Mouse (Mus musculus) liver, embryonic 15.5 days (tissue): ENCODE results near the gene Doc2g. TPM values are rescaled to one million over a fixed set of nuclear protein-coding genes. Genes with fewer than 3 reads are reported as not detected.
"Not testable (repeated sequence)": the region's sequence is repeated elsewhere in the genome, so short reads cannot be mapped to it uniquely, and the experiment has no call there.

Source experiments
- ATAC-seq: fragments of 200-750 bp; cut with Nextera tagmentation; 2 replicates; pipeline ENCODE4 v1.8.0; 2017; ENCODE audit warnings: moderate number of reproducible peaks, mild to moderate bottlenecking, moderate library complexity; ENCODE audit not compliant: insufficient read depth
- H3K27ac ChIP-seq: fragments of 300-500 bp; sonication (generic); replicated peaks from 2 replicates; pipeline ENCODE4 v1.5.1; 2015; ENCODE audit warnings: mild to moderate bottlenecking, inconsistent platforms
- H3K27me3 ChIP-seq: fragments of 300-500 bp; sonication (generic); 2 replicates; pipeline ENCODE4 v1.6.1; 2015; ENCODE audit warnings: mild to moderate bottlenecking, inconsistent platforms
- H3K36me3 ChIP-seq: fragments of 300-500 bp; sonication (generic); replicated peaks from 2 replicates; pipeline ENCODE4 v1.6.1; 2015; ENCODE audit warnings: moderate library complexity, mild to moderate bottlenecking, inconsistent platforms
- H3K4me1 ChIP-seq: fragments of 300-500 bp; sonication (generic); replicated peaks from 2 replicates; pipeline ENCODE4 v1.6.1; 2015; ENCODE audit warnings: inconsistent platforms
- H3K4me2 ChIP-seq: fragments of 300-500 bp; sonication (generic); 2 replicates; pipeline ENCODE4 v1.6.1; 2015; ENCODE audit warnings: moderate library complexity, mild to moderate bottlenecking, inconsistent platforms
- H3K4me3 ChIP-seq: fragments of 300-500 bp; sonication (generic); replicated peaks from 2 replicates; pipeline ENCODE4 v1.5.1; 2015; ENCODE audit warnings: mild to moderate bottlenecking, inconsistent platforms
- H3K9ac ChIP-seq: fragments of 300-500 bp; sonication (generic); 2 replicates; pipeline ENCODE4 v1.6.1; 2015; ENCODE audit warnings: moderate library complexity, mild to moderate bottlenecking, inconsistent platforms
- H3K9me3 ChIP-seq: fragments of 300-500 bp; sonication (generic); replicated peaks from 2 replicates; pipeline ENCODE4 v1.6.1; 2016; ENCODE audit warnings: inconsistent platforms
- WGBS: fragments of 180-500 bp; shearing (Covaris S2); methylation state at CpG from one replicate; pipeline ENCODE4 v1.1.7; 2015; ENCODE audit warnings: mixed read lengths; ENCODE audit not compliant: insufficient replicate concordance; 5-methylcytosine and 5-hydroxymethylcytosine counted together
- polyA plus RNA-seq: library from polyadenylated mRNA; unstranded; fragments of >200 nt; fragmentation: Nextera tagmentation; extraction: Ambion mirVana; gene quantifications from 2 replicates; pipeline ENCODE4 v1.2.1, GENCODE M21; 2015

Gene Doc2g
- polyA plus RNA-seq, 1 experiment from 2014 or later, result 0.38 TPM

- ATAC-seq, result no peak
- H3K27me3 ChIP-seq, result no peaks in the 10 kb centered on the region
- H3K9ac ChIP-seq, result no peak overlapping the region
- peak overlapping the region; percentile 0; the same call in 1 of the 2 replicates for H3K4me2 ChIP-seq
- 0 out of 2 replicates have a peak, but pooled peaks cover 6% of the 10 kb centered on the region for H3K36me3 ChIP-seq
- no peaks in the 10 kb centered on the region for H3K9me3 ChIP-seq
- H3K4me1 ChIP-seq, result peaks cover 59% of the 10 kb centered on the region
- H3K27ac ChIP-seq, result peak overlapping the region; percentile 78
- no peak overlapping the region for H3K4me3 ChIP-seq
- 22% methylated on average over 5 of the region's 5 CpGs for WGBS
Observed at GRCm38 (mm10) chr19:4015635-4016034, 12.5 kb downstream of the Doc2g start.

- peaks cover 42% of the 10 kb centered on the region for H3K4me1 ChIP-seq
- 66% methylated on average over 10 of the region's 10 CpGs for WGBS
- no peak overlapping the region for H3K27ac ChIP-seq
Observed at GRCm38 (mm10) chr19:4017921-4018587, 14.9 kb downstream of the Doc2g start.

GRCm38 (mm10) chr19:4018743-4019583 lies 15.8 kb downstream of the Doc2g start:
- Histone ChIP-seq H3K36me3 (no peaks in the 10 kb centered on the region), H3K4me2 (peak overlapping the region; percentile 34; the same call in 1 of the 2 replicates), H3K9ac (no peak overlapping the region), H3K4me3 (no peak overlapping the region), H3K27me3 (no peaks in the 10 kb centered on the region), H3K9me3 (no peaks in the 10 kb centered on the region), H3K4me1 (peaks cover 36% of the 10 kb centered on the region), H3K27ac (no peak overlapping the region)
- WGBS, result 33% methylated on average over 18 of the region's 18 CpGs
- ATAC-seq, result peak; percentile 64

More at GRCm38 (mm10) chr19:4017921-4018587, 14.9 kb downstream of the Doc2g start:
- Histone ChIP-seq H3K4me3 (no peak overlapping the region), H3K9ac (no peak overlapping the region), H3K9me3 (no peaks in the 10 kb centered on the region), H3K27me3 (no peaks in the 10 kb centered on the region), H3K4me2 (no peak overlapping the region), H3K36me3 (no peaks in the 10 kb centered on the region)
- ATAC-seq, result no peak

DNA sequence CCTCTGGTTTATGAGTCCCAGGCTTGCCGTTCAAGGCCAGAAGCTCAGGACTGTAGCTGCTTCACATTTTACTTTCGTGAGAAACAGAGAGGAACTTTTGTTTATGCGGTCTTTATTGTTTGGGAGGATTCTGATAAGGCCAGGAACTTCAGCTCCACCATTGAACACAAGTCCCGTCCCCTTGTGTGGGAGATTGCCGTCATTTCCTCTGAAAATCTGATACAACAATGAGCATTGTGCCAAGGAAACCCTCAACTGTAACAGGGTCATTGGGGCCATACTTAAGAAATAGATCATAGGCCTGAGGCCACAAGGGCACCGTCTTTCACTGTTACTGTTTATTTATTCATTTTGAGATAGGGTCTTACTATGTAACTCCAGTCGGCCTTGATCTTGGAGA lies 20.1 kb downstream of the Doc2g start:
- Histone ChIP-seq H3K27ac (no peak overlapping the region), H3K4me2 (no peak overlapping the region), H3K9ac (no peak overlapping the region), H3K36me3 (no peaks in the 10 kb centered on the region), H3K27me3 (no peaks in the 10 kb centered on the region), H3K4me3 (no peak overlapping the region), H3K9me3 (no peaks in the 10 kb centered on the region; the same call in 1 of the 2 replicates), H3K4me1 (peaks cover 14% of the 10 kb centered on the region)
- 43% methylated on average over 7 of the region's 7 CpGs for WGBS
- no peak for ATAC-seq

- no peak overlapping the region for H3K4me2 ChIP-seq
Observed at GRCm38 (mm10) chr19:4027576-4027975, 24.5 kb downstream of the Doc2g start.

DNA sequence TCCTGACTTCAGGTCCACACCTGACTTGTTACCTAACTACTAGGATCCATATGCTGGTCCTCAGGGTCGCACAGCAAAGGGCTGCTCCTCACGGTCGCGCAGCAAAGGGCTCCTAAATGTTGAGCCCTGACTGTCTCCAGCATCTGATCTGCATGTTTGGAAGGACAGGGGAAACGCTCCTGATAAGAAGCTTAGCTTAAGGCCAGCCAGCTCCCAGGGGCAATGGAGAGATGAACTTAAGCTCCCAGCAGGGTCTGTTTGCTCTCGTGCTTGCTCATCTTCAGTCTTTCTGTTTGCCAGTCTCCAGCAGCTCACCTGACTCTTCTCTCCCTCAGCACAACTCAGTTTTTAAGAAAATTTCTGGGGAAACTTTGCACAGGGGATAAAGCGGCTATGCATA lies 29.6 kb downstream of the Doc2g start:
- Histone ChIP-seq H3K27me3 (no peaks in the 10 kb centered on the region), H3K9me3 (no peaks in the 10 kb centered on the region), H3K27ac (peak overlapping the region; percentile 64), H3K4me2 (no peak overlapping the region), H3K4me3 (no peak overlapping the region), H3K9ac (no peak overlapping the region), H3K36me3 (0 out of 2 replicates have a peak, but pooled peaks cover 5% of the 10 kb centered on the region), H3K4me1 (peaks cover 36% of the 10 kb centered on the region)
- ATAC-seq, result no peak
- WGBS, result 47% methylated on average over 7 of the region's 7 CpGs

More at GRCm38 (mm10) chr19:4027576-4027975, 24.5 kb downstream of the Doc2g start:
- no peak overlapping the region for H3K4me3 ChIP-seq
- no peak overlapping the region for H3K9ac ChIP-seq
- H3K36me3 ChIP-seq, result no peaks in the 10 kb centered on the region
- no peak for ATAC-seq
- H3K27me3 ChIP-seq, result no peaks in the 10 kb centered on the region
- H3K4me1 ChIP-seq, result peaks cover 4% of the 10 kb centered on the region; the same call in 1 of the 2 replicates
- H3K9me3 ChIP-seq, result no peaks in the 10 kb centered on the region; the same call in 1 of the 2 replicates
- H3K27ac ChIP-seq, result no peak overlapping the region

- ATAC-seq, result 0 out of 2 replicates have a peak, but pooled peaks have one; percentile 36
- Histone ChIP-seq H3K27ac (peak overlapping the region; percentile 58; the same call in 1 of the 2 replicates), H3K4me2 (no peak overlapping the region), H3K4me3 (no peak overlapping the region), H3K27me3 (no peaks in the 10 kb centered on the region), H3K9me3 (no peaks in the 10 kb centered on the region), H3K4me1 (peaks cover 42% of the 10 kb centered on the region), H3K36me3 (0 out of 2 replicates have a peak, but pooled peaks cover 5% of the 10 kb centered on the region), H3K9ac (no peak overlapping the region)
- 58% methylated on average over 3 of the region's 3 CpGs for WGBS
Observed at GRCm38 (mm10) chr19:4033298-4033697, 30.2 kb downstream of the Doc2g start.

DNA sequence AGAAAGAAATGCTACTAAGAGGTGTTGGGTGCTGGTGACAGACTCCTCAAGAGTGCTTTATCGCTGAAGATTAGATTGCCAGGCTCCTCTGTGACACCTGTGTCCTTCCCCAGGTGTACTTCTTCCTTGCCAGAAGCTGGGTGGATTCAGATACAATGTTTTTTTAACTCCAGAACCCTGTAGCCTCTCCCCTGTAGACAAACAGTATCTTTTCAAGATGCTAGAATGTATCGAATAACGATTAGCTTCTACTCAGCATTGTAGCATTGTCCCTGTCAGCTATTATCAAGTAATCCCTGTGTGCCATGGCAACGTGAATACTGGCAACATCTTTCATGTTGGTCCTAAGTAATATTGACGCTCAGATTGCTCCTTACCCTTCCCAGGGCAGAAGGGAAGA lies 30.6 kb downstream of the Doc2g start:
- Histone ChIP-seq H3K27ac (peak overlapping the region; percentile 58), H3K4me3 (no peak overlapping the region), H3K4me2 (no peak overlapping the region), H3K9me3 (no peaks in the 10 kb centered on the region), H3K9ac (no peak overlapping the region), H3K4me1 (peaks cover 45% of the 10 kb centered on the region), H3K27me3 (no peaks in the 10 kb centered on the region), H3K36me3 (0 out of 2 replicates have a peak, but pooled peaks cover 5% of the 10 kb centered on the region)
- ATAC-seq, result no peak
- 59% methylated on average over 5 of the region's 5 CpGs for WGBS

DNA sequence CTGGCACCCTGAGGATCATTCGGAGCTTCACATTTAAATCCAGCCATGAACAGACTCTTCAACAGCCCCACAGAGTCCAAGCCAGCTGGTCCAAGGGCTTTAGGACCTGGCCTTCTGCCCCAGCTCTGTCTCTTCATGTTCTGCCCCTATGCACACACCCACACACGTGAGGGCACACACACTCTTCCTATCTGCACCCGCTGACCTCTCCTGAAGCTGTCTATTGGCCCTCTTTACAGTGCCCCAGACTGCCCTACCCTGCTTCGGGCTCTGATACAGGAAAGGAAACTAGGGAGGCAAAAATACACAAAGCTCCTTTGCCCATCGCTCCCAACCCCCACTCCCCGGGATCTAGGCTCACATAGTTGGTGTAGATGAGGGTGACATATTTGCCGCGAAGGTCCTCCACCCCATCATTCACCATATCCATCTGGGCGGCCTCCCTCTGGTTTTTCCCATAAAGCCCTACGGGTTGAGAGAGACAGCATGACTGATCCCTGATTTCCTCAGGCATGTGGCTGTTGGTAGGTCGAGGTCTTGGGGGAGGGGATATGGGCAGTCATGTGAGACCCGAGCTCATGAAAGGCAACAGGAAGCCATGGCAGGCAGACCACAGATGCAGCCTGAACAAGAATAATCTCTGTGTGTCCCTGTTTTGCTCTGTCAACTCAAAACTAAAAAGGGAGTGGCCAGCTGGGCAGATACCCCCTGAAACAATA lies 33.4 kb downstream of the Doc2g start:
- H3K36me3 ChIP-seq, result 0 out of 2 replicates have a peak, but pooled peaks cover 5% of the 10 kb centered on the region
- peaks cover 42% of the 10 kb centered on the region for H3K4me1 ChIP-seq
- H3K27ac ChIP-seq, result peak overlapping the region; percentile 64
- WGBS, result 55% methylated on average over 12 of the region's 12 CpGs
- H3K4me2 ChIP-seq, result peak overlapping the region; percentile 48
- H3K4me3 ChIP-seq, result peak overlapping the region; percentile 26
- H3K9ac ChIP-seq, result no peak overlapping the region
- no peaks in the 10 kb centered on the region for H3K9me3 ChIP-seq
- H3K27me3 ChIP-seq, result no peaks in the 10 kb centered on the region
- ATAC-seq, result peak; percentile 32; the same call in 1 of the 2 replicates

- Histone ChIP-seq H3K27ac (peak overlapping the region; percentile 66), H3K4me2 (peak overlapping the region; percentile 83), H3K4me1 (peaks cover 42% of the 10 kb centered on the region), H3K9ac (peak overlapping the region; percentile 71), H3K4me3 (peak overlapping the region; percentile 65)
- 21% methylated on average over 7 of the region's 8 CpGs for WGBS
- H3K27me3 ChIP-seq, ATAC-seq, H3K9me3 ChIP-seq, H3K36me3 ChIP-seq: not testable (repeated sequence)
Observed at GRCm38 (mm10) chr19:4037154-4037787, 34.2 kb downstream of the Doc2g start.
